Mouse (Mus musculus) stomach, embryonic 15.5 days (tissue): ENCODE results near the gene Tnni3. TPM values are rescaled to one million over a fixed set of nuclear protein-coding genes. Genes with fewer than 3 reads are reported as not detected.

Source experiments
- ATAC-seq: fragments of 200-750 bp; cut with Nextera tagmentation; 2 replicates; pipeline ENCODE4 v1.8.0; 2017; ENCODE audit warnings: low read depth, moderate number of reproducible peaks, moderate TSS enrichment; ENCODE audit not compliant: insufficient read depth, low FRiP score
- H3K27ac ChIP-seq: fragments of 300-500 bp; sonication (generic); 2 replicates; pipeline ENCODE4 v1.5.1; 2015; ENCODE audit warnings: mild to moderate bottlenecking, inconsistent platforms
- H3K27me3 ChIP-seq: fragments of 300-500 bp; sonication (generic); replicated peaks from 2 replicates; pipeline ENCODE4 v1.6.1; 2015; ENCODE audit warnings: inconsistent platforms
- H3K36me3 ChIP-seq: fragments of 300-500 bp; sonication (generic); 2 replicates; pipeline ENCODE4 v1.6.1; 2015; ENCODE audit warnings: inconsistent platforms
- H3K4me1 ChIP-seq: fragments of 300-500 bp; sonication (generic); 2 replicates; pipeline ENCODE4 v1.6.1; 2015; ENCODE audit warnings: inconsistent platforms
- H3K4me2 ChIP-seq: fragments of 300-500 bp; sonication (generic); 2 replicates; pipeline ENCODE4 v1.6.1; 2015; ENCODE audit warnings: mild to moderate bottlenecking, inconsistent platforms
- H3K4me3 ChIP-seq: fragments of 300-500 bp; sonication (generic); replicated peaks from 2 replicates; pipeline ENCODE4 v1.5.1; 2015; ENCODE audit warnings: inconsistent platforms
- H3K9ac ChIP-seq: fragments of 300-500 bp; sonication (generic); 2 replicates; pipeline ENCODE4 v1.6.1; 2015; ENCODE audit warnings: inconsistent platforms
- H3K9me3 ChIP-seq: fragments of 300-500 bp; sonication (generic); 2 replicates; pipeline ENCODE4 v1.6.1; 2016; ENCODE audit warnings: inconsistent platforms
- WGBS: fragments of 180-500 bp; shearing (Covaris S2); methylation state at CpG from one replicate; pipeline ENCODE4 v1.1.7; 2015; 5-methylcytosine and 5-hydroxymethylcytosine counted together
- polyA plus RNA-seq: library from polyadenylated mRNA; unstranded; fragments of >200 nt; fragmentation: Nextera tagmentation; extraction: Ambion mirVana; gene quantifications from 2 replicates; pipeline ENCODE4 v1.2.1, GENCODE M21; 2015

Tnni3 gene
- polyA plus RNA-seq, 1 experiment from 2014 or later: 6.4 TPM

- WGBS: 21% methylated on average over 4 of the region's 4 CpGs
- Histone ChIP-seq H3K27ac (peak within 1 kb of the TSS; percentile 73; the same call in 1 of the 2 replicates), H3K4me1 (peaks cover 19% of the 10 kb centered on the region), H3K9me3 (no peaks in the 10 kb centered on the region), H3K4me3 (no peak within 1 kb of the TSS), H3K9ac (no peak within 1 kb of the TSS), H3K4me2 (no peak within 1 kb of the TSS), H3K36me3 (no peaks in the 10 kb centered on the region), H3K27me3 (no peaks in the 10 kb centered on the region)
- ATAC-seq: no peak
These were observed 7.5 kb downstream of the Tnni3 start, which contains the start of gene Tnnt1 for GRCm38 (mm10) chr7:4516332-4517050. Gene Tnnt1, minus strand, starts transcription at chr7:4516382.

- no peak overlapping the region for H3K4me3 ChIP-seq
- no peak overlapping the region for H3K9ac ChIP-seq
- no peaks in the 10 kb centered on the region for H3K27me3 ChIP-seq
- peaks cover 19% of the 10 kb centered on the region for H3K4me1 ChIP-seq
- no peaks in the 10 kb centered on the region for H3K36me3 ChIP-seq
- WGBS: 50% methylated on average over 6 of the region's 6 CpGs
- H3K27ac ChIP-seq: no peak overlapping the region
- no peak overlapping the region for H3K4me2 ChIP-seq
- H3K9me3 ChIP-seq: no peaks in the 10 kb centered on the region
- no peak for ATAC-seq
These were observed 8.2 kb downstream of the Tnni3 start for GRCm38 (mm10) chr7:4515853-4516252.

- H3K27me3 ChIP-seq: no peaks in the 10 kb centered on the region
- peak; percentile 30; the same call in 1 of the 2 replicates for ATAC-seq
These were observed 10.0 kb downstream of the Tnni3 start for GRCm38 (mm10) chr7:4513829-4514712.

GRCm38 (mm10) chr7:4513236-4513635, 10.8 kb downstream of the Tnni3 start:
- H3K4me1 ChIP-seq: peaks cover 21% of the 10 kb centered on the region
- no peaks in the 10 kb centered on the region for H3K36me3 ChIP-seq
- H3K27ac ChIP-seq: peak overlapping the region; percentile 73
- no peak overlapping the region for H3K9ac ChIP-seq
- ATAC-seq: no peak
- H3K27me3 ChIP-seq: no peaks in the 10 kb centered on the region
- 32% methylated on average over 13 of the region's 13 CpGs for WGBS
- H3K9me3 ChIP-seq: no peaks in the 10 kb centered on the region
- H3K4me3 ChIP-seq: no peak overlapping the region
- peak overlapping the region; percentile 1; the same call in 1 of the 2 replicates for H3K4me2 ChIP-seq

More at GRCm38 (mm10) chr7:4513829-4514712, 10.0 kb downstream of the Tnni3 start:
- Histone ChIP-seq H3K4me3 (no peak overlapping the region), H3K4me1 (peaks cover 21% of the 10 kb centered on the region), H3K27ac (peak overlapping the region; percentile 73), H3K9me3 (no peaks in the 10 kb centered on the region), H3K36me3 (no peaks in the 10 kb centered on the region), H3K9ac (no peak overlapping the region), H3K4me2 (peak overlapping the region; percentile 16)
- WGBS: 38% methylated on average over 6 of the region's 6 CpGs

GRCm38 (mm10) chr7:4511489-4512224, 12.4 kb downstream of the Tnni3 start:
- peaks cover 21% of the 10 kb centered on the region for H3K4me1 ChIP-seq

GRCm38 (mm10) chr7:4509863-4510608, 14.0 kb downstream of the Tnni3 start:
- no peaks in the 10 kb centered on the region for H3K27me3 ChIP-seq
- WGBS: 19% methylated on average over 24 of the region's 24 CpGs
- peak overlapping the region; percentile 39 for H3K4me2 ChIP-seq
- peak overlapping the region; percentile 18; the same call in 1 of the 2 replicates for H3K4me3 ChIP-seq
- ATAC-seq: peak; percentile 68; the same call in 1 of the 2 replicates
- no peak overlapping the region for H3K27ac ChIP-seq
- H3K36me3 ChIP-seq: no peaks in the 10 kb centered on the region
- H3K9me3 ChIP-seq: no peaks in the 10 kb centered on the region
- H3K9ac ChIP-seq: no peak overlapping the region
- H3K4me1 ChIP-seq: peaks cover 21% of the 10 kb centered on the region

More at GRCm38 (mm10) chr7:4511489-4512224, 12.4 kb downstream of the Tnni3 start:
- H3K4me3 ChIP-seq: no peak overlapping the region
- no peaks in the 10 kb centered on the region for H3K27me3 ChIP-seq
- no peak for ATAC-seq
- H3K36me3 ChIP-seq: no peaks in the 10 kb centered on the region
- 70% methylated on average over 8 of the region's 8 CpGs for WGBS
- H3K4me2 ChIP-seq: no peak overlapping the region
- no peak overlapping the region for H3K9ac ChIP-seq
- no peak overlapping the region for H3K27ac ChIP-seq
- no peaks in the 10 kb centered on the region for H3K9me3 ChIP-seq

- no peaks in the 10 kb centered on the region for H3K9me3 ChIP-seq
- peaks cover 11% of the 10 kb centered on the region; the same call in 1 of the 2 replicates for H3K4me1 ChIP-seq
- WGBS: 88% methylated on average over 8 of the region's 8 CpGs
- no peak overlapping the region for H3K9ac ChIP-seq
- no peak for ATAC-seq
- H3K36me3 ChIP-seq: no peaks in the 10 kb centered on the region
- H3K27me3 ChIP-seq: no peaks in the 10 kb centered on the region
- H3K4me3 ChIP-seq: no peak overlapping the region
- no peak overlapping the region for H3K4me2 ChIP-seq
- no peak overlapping the region for H3K27ac ChIP-seq
These were observed 15.3 kb downstream of the Tnni3 start for GRCm38 (mm10) chr7:4508739-4509116.

- no peaks in the 10 kb centered on the region for H3K27me3 ChIP-seq
- no peak overlapping the region for H3K4me3 ChIP-seq
- H3K36me3 ChIP-seq: no peaks in the 10 kb centered on the region
- WGBS: 67% methylated on average over 32 of the region's 32 CpGs
- H3K9me3 ChIP-seq: no peaks in the 10 kb centered on the region
- 0 out of 2 replicates have a peak, but pooled peaks cover 10% of the 10 kb centered on the region for H3K4me1 ChIP-seq
- no peak overlapping the region for H3K9ac ChIP-seq
- H3K4me2 ChIP-seq: no peak overlapping the region
- H3K27ac ChIP-seq: no peak overlapping the region
- ATAC-seq: no peak
These were observed 15.8 kb downstream of the Tnni3 start for GRCm38 (mm10) chr7:4508062-4508738.

- no peak overlapping the region for H3K4me3 ChIP-seq
- no peak overlapping the region for H3K9ac ChIP-seq
- H3K4me1 ChIP-seq: 0 out of 2 replicates have a peak, but pooled peaks cover 10% of the 10 kb centered on the region
- WGBS: 59% methylated on average over 3 of the region's 4 CpGs
- H3K36me3 ChIP-seq: no peaks in the 10 kb centered on the region
- H3K27me3 ChIP-seq: no peaks in the 10 kb centered on the region
- no peak overlapping the region for H3K27ac ChIP-seq
- ATAC-seq: no peak
- no peak overlapping the region for H3K4me2 ChIP-seq
- no peaks in the 10 kb centered on the region for H3K9me3 ChIP-seq
These were observed 16.8 kb downstream of the Tnni3 start for GRCm38 (mm10) chr7:4507220-4507619.

- no peak overlapping the region for H3K27ac ChIP-seq
- no peak for ATAC-seq
- no peak overlapping the region for H3K4me2 ChIP-seq
- 56% methylated on average over 11 of the region's 11 CpGs for WGBS
- H3K4me1 ChIP-seq: peaks cover 8% of the 10 kb centered on the region; the same call in 1 of the 2 replicates
- H3K9ac ChIP-seq: no peak overlapping the region
- H3K9me3 ChIP-seq: no peaks in the 10 kb centered on the region
- H3K27me3 ChIP-seq: no peaks in the 10 kb centered on the region
- no peaks in the 10 kb centered on the region for H3K36me3 ChIP-seq
- H3K4me3 ChIP-seq: no peak overlapping the region
These were observed 19.2 kb downstream of the Tnni3 start for GRCm38 (mm10) chr7:4504646-4505435.
